Mouse (Mus musculus): ENCODE data around the gene Fbxo17.
"Not testable (repeated sequence)": the region's sequence is repeated elsewhere in the genome, so short reads cannot be mapped to it uniquely, and the experiment has no call there.

The Fbxo17 gene

DNA sequence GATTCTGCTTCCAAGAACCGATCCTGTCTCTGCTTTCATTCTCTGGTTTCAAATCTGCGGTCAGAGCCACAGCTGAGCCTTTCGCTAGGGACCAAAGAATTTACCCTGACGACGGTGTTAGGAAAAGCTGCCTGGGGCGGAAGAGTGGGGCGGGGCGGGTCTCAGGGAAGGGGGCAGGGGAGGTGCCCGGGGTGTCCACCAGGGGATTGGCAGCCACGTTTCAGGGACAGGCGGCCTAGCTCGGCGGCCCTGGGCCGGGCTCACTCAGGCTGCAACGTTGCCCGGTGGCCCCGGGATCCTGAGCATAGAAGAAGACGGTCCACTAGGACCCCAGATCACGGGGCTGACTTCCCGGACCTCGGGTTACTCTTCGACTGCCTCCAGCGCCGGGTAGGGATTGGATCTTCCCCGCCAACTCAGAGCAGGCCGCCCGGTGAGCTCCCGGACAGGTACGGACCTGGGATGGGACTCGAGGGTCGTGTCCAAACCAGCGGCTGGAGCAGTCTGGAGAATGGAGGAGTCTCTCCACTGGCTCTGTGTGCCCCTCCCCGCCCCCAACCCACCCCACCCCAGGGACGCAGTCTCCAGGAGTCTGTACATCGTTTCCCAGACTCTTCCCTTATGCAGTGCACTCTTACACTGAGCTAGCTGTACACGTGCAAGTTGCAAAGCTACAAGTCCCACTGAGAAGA, at the start of gene Fbxo17:
Gene Fbxo17 (plus strand): TSS at position 215 of the 692 bp plus-strand sequence.
- peak; percentile 73 for DNase-seq (ENCODE audit: extremely low spot score, low spot score)

DNA sequence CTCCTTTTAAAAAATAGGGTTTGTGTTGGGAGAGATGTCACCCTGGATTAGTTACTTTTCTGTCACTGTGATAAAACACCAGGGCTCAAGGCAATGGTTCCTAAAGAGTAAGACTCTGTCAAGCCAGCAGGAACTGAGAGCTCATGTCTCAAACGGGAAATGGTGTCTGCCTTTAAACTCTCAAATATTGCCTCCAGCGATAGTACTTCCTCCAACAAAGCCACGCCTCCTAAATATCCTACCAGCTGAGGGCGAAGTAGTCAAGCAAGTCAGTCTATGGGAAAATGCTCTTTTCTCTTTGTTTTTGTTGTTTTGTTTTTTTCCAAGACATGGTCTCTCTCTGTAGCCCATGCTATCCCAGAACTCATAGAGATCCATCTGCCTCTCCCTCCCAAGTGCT, 45.4 kb upstream of the Fbxo17 start:
- DNase-seq (ENCODE audit: extremely low spot score, low spot score): no peak

GRCm38 (mm10) chr7:28672276-28672675, 44.3 kb upstream of the Fbxo17 start:
- DNase-seq (ENCODE audit: extremely low spot score, low spot score): no peak

DNA sequence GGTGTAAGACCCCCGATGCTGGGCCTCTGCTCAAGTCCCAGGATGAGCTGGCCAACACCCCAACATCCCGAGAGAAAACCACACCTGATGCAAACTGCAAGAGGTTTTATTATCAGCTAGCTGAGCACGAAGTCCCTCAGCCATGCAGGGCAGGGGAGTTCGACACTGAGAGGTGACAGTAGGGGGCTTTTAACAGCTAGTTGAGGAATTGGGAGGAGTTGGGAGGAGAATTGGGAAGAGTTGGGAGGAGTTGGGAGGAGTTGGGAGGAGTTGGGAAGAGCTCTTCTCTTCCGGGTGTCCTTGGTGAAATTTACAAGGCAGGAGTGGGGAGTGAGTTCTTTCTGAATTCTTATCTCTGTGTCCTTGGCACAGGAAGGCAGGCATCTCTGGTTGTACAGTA, 43.8 kb upstream of the Fbxo17 start:
- DNase-seq (ENCODE audit: extremely low spot score, low spot score): not testable (repeated sequence)

- DNase-seq (ENCODE audit: extremely low spot score, low spot score): no peak
Measured at GRCm38 (mm10) chr7:28674994-28675393, 41.6 kb upstream of the Fbxo17 start.

- DNase-seq (ENCODE audit: extremely low spot score, low spot score): no peak
Measured at GRCm38 (mm10) chr7:28675746-28676145, 40.9 kb upstream of the Fbxo17 start.

GRCm38 (mm10) chr7:28676811-28677541, 39.6 kb upstream of the Fbxo17 start:
- no peak for DNase-seq (ENCODE audit: extremely low spot score, low spot score)

DNA sequence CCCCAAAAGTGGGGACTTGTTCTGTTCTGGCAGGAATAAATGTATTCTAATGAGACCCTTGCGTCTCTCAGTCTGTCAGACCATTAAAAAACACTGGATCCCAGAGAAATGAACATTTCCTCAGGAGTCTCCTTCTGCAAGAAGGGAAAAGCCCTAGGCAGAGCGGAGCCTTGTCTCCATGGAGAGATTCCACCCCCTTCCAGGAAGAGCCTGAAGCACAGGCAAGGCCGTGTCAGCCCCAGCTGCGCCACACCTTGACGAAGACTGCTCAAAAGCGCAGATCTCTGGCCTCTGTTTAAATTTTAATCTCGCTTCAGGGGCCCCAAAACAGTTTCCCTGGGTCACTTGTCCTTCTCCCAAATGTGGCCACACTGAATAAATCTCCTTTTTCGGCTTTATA, 39.0 kb upstream of the Fbxo17 start:
- DNase-seq (ENCODE audit: extremely low spot score, low spot score): no peak

DNA sequence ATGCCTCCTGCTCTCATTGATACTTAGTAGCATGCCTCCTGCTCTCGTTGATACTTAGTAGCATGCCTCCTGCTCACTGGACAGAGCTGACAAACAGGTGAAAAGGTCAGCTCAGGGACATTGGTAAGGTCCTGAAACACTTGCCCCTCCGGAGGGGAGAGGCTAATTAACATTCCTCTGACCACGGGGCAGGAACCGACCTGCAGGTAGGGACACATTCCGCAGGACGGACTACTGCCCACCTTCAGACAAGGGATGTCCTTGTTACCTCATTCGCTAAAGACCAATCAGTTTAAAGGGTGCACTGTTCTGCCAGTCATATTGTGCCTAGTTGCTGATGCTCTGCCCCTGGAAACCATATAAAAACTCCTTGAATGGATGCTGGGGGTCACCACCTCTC, 25.5 kb upstream of the Fbxo17 start:
- no peak for DNase-seq (ENCODE audit: extremely low spot score, low spot score)

- DNase-seq (ENCODE audit: extremely low spot score, low spot score): peak; percentile 43
Measured at GRCm38 (mm10) chr7:28692545-28693320, 23.9 kb upstream of the Fbxo17 start, which contains the start of gene Fbxo27. Fbxo27 (plus strand) TSS chr7:28692849.

DNA sequence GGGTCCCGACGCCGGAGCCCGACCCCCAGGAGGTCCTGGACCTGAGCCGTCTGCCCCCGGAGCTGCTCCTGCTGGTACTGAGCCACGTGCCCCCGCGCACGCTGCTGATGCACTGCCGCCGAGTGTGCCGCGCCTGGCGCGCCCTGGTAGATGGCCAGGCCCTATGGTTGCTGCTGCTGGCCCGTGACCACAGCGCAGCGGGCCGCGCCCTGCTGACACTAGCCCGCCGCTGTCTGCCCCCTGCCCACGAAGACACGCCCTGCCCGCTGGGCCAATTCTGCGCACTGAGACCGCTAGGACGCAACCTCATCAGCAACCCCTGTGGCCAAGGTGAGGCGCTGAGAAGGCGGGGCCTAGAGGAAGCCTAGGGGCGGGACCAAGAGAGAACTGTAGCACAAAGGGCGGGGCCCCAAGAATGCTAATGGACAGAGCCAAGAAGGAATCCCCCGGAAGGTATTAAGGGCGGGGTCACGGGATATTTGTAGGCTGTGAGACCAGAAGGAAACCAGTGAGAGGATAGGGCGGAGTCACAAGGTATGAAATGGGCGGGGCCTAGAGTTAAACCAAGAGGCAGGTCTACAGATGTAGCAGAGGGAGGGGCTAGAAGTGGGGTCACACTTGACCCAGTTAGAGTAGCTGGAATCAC, 23.2 kb upstream of the Fbxo17 start:
- peak; percentile 71 for DNase-seq (ENCODE audit: extremely low spot score, low spot score)

DNA sequence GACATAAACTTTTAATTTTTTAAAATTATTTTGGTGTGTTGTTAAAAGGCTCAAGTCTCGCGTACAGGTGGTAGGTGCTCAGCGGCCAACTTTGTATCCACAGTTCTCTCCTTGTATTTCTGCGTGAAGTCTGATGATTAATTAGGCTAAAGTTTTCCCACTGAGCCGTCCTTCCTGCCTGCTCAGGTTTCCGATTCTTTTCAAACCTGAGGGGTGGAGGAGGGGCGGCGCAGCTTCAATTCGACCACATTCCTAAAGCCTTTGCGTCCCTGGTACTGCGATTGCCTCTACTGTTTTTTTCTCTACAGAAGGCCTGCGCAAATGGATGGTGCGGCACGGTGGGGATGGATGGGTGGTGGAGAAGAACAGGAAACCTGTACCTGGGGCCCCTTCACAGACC, 22.2 kb upstream of the Fbxo17 start:
- DNase-seq (ENCODE audit: extremely low spot score, low spot score): no peak

DNA sequence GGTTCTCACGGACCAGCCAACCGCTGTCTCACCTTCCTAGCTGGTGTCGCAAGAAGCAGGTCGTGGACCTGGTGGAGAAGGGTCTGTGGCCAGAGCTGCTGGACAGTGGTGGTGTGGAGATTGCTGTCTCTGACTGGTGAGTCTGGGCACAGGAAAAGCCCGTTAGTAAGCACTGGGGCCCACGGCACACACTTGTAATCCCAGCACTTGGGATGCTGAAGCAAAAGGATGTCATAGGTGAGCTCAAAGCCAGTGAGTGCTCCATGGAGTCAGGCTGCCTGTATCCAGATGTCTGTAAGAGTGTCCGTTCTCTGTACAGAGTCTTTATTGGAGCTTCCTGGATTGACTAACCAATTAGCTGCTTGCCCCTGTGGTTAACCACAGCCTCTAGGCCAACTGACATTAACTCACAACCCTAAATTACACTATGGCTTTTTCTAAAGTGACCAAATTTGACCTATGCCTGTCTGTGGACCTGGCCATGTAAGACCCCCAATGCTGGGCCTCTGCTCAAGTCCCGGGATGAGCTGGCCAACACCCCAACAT, 21.6 kb upstream of the Fbxo17 start:
- DNase-seq (ENCODE audit: extremely low spot score, low spot score): no peak

DNA sequence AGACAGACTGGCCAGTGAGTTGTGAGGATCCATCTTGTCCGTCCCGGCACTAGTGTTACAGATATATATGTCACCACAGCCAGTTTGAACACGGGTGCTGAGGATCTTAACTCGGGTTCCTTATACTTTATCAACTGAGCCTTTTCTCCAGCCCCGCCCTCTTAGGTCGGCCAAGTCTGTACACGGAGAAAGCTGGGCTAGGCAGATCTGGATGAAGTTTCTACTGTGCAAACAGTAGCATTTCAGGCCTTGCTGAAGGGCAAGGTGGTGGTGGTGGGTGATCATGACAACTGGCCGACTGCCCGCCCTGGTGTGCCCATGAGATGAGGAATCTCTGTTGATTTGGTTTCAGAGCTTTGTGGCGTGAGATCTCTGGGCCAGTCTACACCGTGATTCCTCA, 19.3 kb upstream of the Fbxo17 start:
- no peak for DNase-seq (ENCODE audit: extremely low spot score, low spot score)

- no peak for DNase-seq (ENCODE audit: extremely low spot score, low spot score)
Measured at GRCm38 (mm10) chr7:28700269-28700668, 16.3 kb upstream of the Fbxo17 start.

GRCm38 (mm10) chr7:28701306-28701705, 15.3 kb upstream of the Fbxo17 start:
- DNase-seq (ENCODE audit: extremely low spot score, low spot score): not testable (repeated sequence)

GRCm38 (mm10) chr7:28702601-28703143, 13.9 kb upstream of the Fbxo17 start:
- no peak for DNase-seq (ENCODE audit: extremely low spot score, low spot score)

DNA sequence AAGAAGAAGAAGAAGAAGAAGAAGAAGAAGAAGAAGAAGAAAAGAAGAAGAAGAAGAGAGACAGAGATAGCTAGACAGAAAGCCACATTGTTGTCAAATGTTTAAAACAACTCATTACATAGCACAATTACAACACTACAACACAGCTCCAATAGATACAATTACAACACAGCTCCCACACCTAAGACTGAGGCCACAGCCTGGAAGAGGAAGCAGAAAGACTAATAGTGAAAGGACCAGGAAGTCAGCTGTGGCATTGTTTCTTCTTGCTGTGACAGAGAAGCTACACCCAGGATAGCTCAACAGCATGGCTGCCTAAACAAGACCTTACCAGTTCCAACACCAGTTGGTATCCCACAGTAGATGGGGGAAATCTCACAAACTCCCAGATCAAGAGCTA, 7.2 kb upstream of the Fbxo17 start:
- no peak for DNase-seq (ENCODE audit: extremely low spot score, low spot score)

DNA sequence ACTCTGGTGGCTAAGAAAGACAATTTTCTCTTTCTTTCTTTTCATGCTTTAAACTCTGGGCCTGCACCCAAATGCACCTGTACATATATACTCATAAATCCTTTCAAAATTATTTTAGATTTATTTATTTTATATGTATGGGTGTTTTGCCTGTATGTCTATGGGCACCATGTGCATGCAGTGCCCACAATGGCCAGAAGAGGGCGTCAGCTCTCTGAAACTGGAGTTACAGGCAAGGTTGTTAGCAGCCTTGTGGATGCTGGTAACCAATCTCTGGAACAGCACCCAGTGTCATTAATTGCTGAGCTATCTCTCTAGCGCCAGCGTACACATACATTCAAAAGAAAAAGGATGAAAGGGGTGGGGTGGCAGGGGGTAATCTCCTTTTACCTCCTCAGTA, 5.6 kb upstream of the Fbxo17 start:
- DNase-seq (ENCODE audit: extremely low spot score, low spot score): no peak

DNA sequence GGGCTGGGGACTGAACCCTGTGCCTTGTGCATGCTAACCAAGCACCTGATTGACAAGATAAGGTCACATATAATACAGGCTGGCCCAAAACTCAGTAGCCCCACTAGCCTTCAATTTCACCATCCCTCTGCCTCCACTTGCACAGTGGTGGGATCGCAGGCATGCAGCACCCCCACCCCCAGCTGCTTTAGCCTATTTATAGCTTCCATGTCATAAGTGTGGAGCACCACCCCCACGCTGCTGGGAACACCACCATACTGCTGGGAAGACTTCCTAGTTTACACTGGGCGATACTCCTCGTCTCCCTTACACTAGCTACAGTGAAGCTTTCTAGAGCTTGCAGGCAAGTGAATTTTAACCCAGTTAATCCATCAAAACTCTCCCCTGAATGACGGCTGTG, 1.9 kb upstream of the Fbxo17 start:
- DNase-seq (ENCODE audit: extremely low spot score, low spot score): no peak

GRCm38 (mm10) chr7:28715598-28715997, 1.0 kb upstream of the Fbxo17 start:
- DNase-seq (ENCODE audit: extremely low spot score, low spot score): no peak

Measured in neural tube, embryonic 10.5 days (tissue).